Mouse (Mus musculus) limb, embryonic 14.5 days (tissue): ENCODE measurements at regions not wholly inside any gene's neighbourhood (a gene's known extent, or its start where the extent isn't known, plus 50 kb on each side); places are given as distances from the start of the nearest gene placed in this dataset.

Experiments used
- ATAC-seq: fragments of 200-750 bp; cut with Nextera tagmentation; 2 replicates; pipeline ENCODE4 v1.8.0; 2017; ENCODE audit warnings: low read depth, moderate number of reproducible peaks, moderate TSS enrichment; ENCODE audit not compliant: low FRiP score
- DNase-seq: peaks from one replicate; pipeline ENCODE4 v3.0.0-alpha.2; 2015; ENCODE audit warnings: low spot score
- H3K27ac ChIP-seq: fragments of 300-500 bp; sonication (generic); replicated peaks from 2 replicates; pipeline ENCODE4 v1.5.1; 2014; ENCODE audit warnings: low read depth, mild to moderate bottlenecking, low read length, moderate library complexity, mixed read lengths
- H3K27me3 ChIP-seq: fragments of 300-500 bp; sonication (generic); 2 replicates; pipeline ENCODE4 v1.6.1; 2014; ENCODE audit warnings: low read length, mixed read lengths; ENCODE audit not compliant: control insufficient read depth, insufficient read depth
- H3K36me3 ChIP-seq: fragments of 300-500 bp; sonication (generic); 2 replicates; pipeline ENCODE4 v1.6.1; 2014; ENCODE audit warnings: mild to moderate bottlenecking, low read length, moderate library complexity, mixed read lengths; ENCODE audit not compliant: control insufficient read depth, insufficient read depth
- H3K4me1 ChIP-seq: fragments of 300-500 bp; sonication (generic); 2 replicates; pipeline ENCODE4 v1.6.1; 2014; ENCODE audit warnings: antibody characterized with exemption, low read length, mixed read lengths; ENCODE audit not compliant: control insufficient read depth, insufficient read depth
- H3K4me2 ChIP-seq: fragments of 300-500 bp; sonication (generic); replicated peaks from 2 replicates; pipeline ENCODE4 v1.6.1; 2014; ENCODE audit warnings: low read depth, mild to moderate bottlenecking, low read length, moderate library complexity; ENCODE audit not compliant: severe bottlenecking
- H3K4me3 ChIP-seq: fragments of 300-500 bp; sonication (generic); replicated peaks from 2 replicates; pipeline ENCODE4 v1.5.1; 2014; ENCODE audit warnings: low read length
- H3K9ac ChIP-seq: fragments of 300-500 bp; sonication (generic); 2 replicates; pipeline ENCODE4 v1.6.1; 2014; ENCODE audit warnings: mild to moderate bottlenecking, low read depth, low read length, moderate library complexity; ENCODE audit not compliant: severe bottlenecking
- H3K9me3 ChIP-seq: fragments of 300-500 bp; sonication (generic); 2 replicates; pipeline ENCODE4 v1.6.1; 2016; ENCODE audit warnings: low read length; ENCODE audit not compliant: control insufficient read depth
- POLR2A ChIP-seq: fragments of 200-500 bp; IDR thresholded peaks from 2 replicates; pipeline ENCODE4 v1.8.0; 2012; ENCODE audit warnings: inconsistent platforms, mild to moderate bottlenecking, moderate library complexity, borderline replicate concordance; ENCODE audit not compliant: insufficient read depth, insufficient read length; ENCODE audit errors: extremely low read depth
- WGBS: fragments of 180-500 bp; shearing (Covaris S2); extraction: QIAGEN DNeasy Blood & Tissue Kit; methylation state at CpG from one replicate; pipeline ENCODE4 v1.1.7; 2014; 5-methylcytosine and 5-hydroxymethylcytosine counted together

DNA sequence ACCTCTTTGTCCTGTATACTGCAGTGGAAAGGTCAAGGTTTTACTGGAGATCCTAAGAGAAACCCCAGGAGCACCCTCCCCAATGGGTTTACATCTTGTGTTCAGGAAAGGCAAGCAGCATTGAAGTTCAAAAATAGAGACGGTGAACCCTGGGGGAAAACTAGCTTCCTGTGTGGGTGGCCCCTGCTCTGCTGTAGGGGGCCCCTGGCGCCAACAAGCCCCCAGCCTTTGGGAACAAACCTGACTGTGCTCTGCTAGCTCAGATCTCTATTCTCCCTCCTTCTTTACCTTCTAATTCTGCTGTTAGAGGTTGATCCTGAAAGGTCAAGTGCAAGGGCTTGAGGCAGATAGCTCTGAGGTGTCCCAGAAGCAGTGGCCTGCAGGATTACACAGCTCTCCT lies 78.6 kb downstream of the Ets2 start:
- H3K9me3 ChIP-seq: no peaks in the 10 kb centered on the region
- H3K4me1 ChIP-seq: peaks cover 5% of the 10 kb centered on the region; the same call in 1 of the 2 replicates
- no peak overlapping the region for H3K27ac ChIP-seq
- TF ChIP-seq POLR2A: no peak
- WGBS: 75% methylated on average over 2 of the region's 2 CpGs
- no peaks in the 10 kb centered on the region for H3K27me3 ChIP-seq
- DNase-seq (no peak), ATAC-seq (no peak)
- no peaks in the 10 kb centered on the region for H3K36me3 ChIP-seq
- no peak overlapping the region for H3K4me3 ChIP-seq
- H3K4me2 ChIP-seq: no peak overlapping the region
- H3K9ac ChIP-seq: no peak overlapping the region

DNA sequence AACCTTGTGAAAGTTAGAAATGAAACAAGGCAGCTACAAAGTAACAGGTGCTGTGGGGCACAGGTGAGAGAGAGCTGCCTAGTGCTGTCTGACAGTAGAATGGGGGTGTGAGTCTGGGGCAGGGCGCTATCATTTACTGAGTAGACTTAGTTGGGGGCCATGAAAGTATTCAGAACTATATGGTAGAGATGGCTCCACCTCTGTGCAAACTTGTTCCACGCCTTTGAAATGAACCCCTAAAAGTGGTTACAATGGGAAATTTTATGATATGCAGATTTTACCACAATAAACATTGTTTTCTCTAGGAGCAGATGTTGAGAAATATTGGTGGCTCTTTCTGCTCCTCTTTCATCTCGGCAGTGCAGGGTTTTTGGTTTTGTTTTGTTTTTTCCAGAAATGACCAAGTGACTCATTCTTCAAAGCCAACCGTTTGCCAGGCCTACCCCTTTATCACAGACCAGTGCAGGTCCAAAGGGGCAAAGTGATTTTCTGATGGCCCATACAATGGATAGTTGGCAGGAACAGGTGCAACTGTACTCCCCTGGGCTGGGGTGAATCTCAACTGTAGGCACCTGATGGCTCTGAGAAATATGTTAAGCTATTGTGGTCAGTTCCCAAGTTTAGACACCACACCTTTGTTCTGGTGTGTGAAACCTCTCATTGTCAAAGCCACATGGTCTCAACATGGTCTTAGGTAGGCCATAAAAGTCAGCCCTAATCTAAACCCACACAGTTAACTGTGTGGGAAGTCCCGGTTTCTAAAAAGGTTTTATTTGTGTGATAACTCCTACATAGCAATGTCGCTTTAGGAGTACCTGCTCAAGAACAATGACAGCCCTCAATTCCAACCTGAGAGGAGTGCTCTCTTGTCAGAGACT lies 77.2 kb downstream of the Ets2 start:
- TF ChIP-seq POLR2A: no peak
- no peak overlapping the region for H3K27ac ChIP-seq
- ATAC-seq: no peak
- H3K4me3 ChIP-seq: no peak overlapping the region
- H3K4me2 ChIP-seq: no peak overlapping the region
- no peaks in the 10 kb centered on the region for H3K9me3 ChIP-seq
- H3K27me3 ChIP-seq: no peaks in the 10 kb centered on the region
- peaks cover 5% of the 10 kb centered on the region; the same call in 1 of the 2 replicates for H3K4me1 ChIP-seq
- no peak overlapping the region for H3K9ac ChIP-seq
- no peaks in the 10 kb centered on the region for H3K36me3 ChIP-seq
- DNase-seq: no peak
- WGBS: 81% methylated on average over 6 of the region's 6 CpGs

DNA sequence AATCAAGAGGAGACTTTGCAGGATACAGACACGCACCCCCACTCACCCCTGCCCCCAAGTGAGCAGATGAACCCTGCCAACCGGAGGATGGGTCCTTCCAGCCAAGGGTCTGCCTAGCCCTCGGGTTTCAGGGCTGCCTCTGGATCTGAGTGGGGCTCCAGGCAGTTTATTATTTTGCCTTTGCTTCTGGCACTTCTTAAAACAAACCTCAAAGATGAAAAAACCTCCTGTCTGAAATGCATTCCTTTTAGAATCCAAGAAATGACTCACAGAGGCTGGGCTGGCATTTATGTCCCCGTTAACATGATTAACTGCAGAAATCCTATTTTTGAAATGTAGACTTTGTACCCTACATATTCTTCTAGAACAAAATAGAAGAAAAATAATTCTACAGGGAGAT lies 76.3 kb downstream of the Ets2 start:
- WGBS: 47% methylated on average over 4 of the region's 4 CpGs
- DNase-seq (no peak), ATAC-seq (no peak)
- Histone ChIP-seq H3K27ac (peak overlapping the region; percentile 44; the same call in 1 of the 2 replicates), H3K36me3 (no peaks in the 10 kb centered on the region), H3K9ac (no peak overlapping the region), H3K4me1 (peaks cover 5% of the 10 kb centered on the region; the same call in 1 of the 2 replicates), H3K9me3 (no peaks in the 10 kb centered on the region), H3K4me2 (no peak overlapping the region), H3K27me3 (no peaks in the 10 kb centered on the region), H3K4me3 (no peak overlapping the region)
- no peak for TF ChIP-seq POLR2A

DNA sequence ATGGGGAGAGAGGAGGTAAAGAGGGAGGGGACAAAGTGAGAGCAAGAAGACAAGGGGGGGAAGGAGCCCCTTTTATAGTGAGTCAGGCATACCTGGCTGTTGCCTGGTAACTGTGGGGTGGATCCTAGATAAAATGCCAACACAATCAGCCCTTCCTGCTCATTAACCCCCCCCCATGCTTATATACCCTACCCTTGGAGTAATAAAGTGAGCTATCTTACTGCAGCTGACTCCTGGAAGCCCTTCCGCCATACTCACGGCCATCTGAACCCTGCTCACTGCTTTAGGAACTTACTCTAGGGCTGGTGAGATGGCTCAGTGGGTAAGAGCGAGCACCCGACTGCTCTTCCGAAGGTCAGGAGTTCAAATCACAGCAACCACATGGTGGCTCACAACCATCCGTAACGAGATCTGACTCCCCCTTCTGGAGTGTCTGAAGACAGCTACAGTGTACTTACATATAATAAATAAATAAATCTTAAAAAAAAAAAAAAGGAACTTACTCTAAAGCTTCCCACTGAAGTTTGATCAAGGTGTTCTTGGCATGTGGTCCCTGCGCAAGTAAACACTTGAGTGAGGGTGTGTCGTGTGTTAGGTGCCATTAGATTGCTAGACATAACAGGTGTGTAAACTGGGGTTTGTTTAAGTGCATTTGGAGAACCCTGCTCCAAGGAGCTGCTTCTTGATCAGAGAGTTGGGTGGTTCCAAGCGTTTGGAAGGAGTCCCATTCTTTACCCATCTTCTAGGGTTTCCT lies 74.9 kb downstream of the Ets2 start:
- no peak overlapping the region for H3K9ac ChIP-seq
- H3K27ac ChIP-seq: no peak overlapping the region; the same call in 1 of the 2 replicates
- no peaks in the 10 kb centered on the region for H3K9me3 ChIP-seq
- 89% methylated on average over 10 of the region's 10 CpGs for WGBS
- H3K36me3 ChIP-seq: no peaks in the 10 kb centered on the region
- H3K4me3 ChIP-seq: no peak overlapping the region
- ATAC-seq: no peak
- no peak overlapping the region for H3K4me2 ChIP-seq
- no peaks in the 10 kb centered on the region for H3K27me3 ChIP-seq
- H3K4me1 ChIP-seq: peaks cover 5% of the 10 kb centered on the region; the same call in 1 of the 2 replicates
- no peak for TF ChIP-seq POLR2A
- no peak for DNase-seq

DNA sequence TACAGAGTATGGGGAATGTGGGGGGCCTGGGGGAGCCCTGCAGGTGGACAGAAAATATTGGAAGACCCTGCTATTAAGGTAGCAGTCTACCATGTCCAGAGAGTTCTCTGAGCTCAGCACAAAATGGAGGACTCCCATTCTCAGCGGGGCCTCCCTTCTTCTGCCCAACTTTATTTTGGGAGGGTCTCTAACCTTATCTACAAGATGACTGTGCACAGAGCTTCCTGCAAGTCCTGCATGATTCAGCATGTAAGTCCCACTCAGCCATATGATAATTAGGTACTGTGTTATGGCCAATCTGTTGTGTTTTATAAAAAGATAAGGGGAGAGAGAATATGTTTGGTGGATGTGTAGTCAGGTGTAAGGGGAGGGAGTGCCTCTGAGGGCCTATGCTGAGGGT lies 74.1 kb downstream of the Ets2 start:
- H3K36me3 ChIP-seq: no peaks in the 10 kb centered on the region
- H3K27ac ChIP-seq: no peak overlapping the region
- ATAC-seq: no peak
- H3K9ac ChIP-seq: no peak overlapping the region
- peaks cover 5% of the 10 kb centered on the region; the same call in 1 of the 2 replicates for H3K4me1 ChIP-seq
- TF ChIP-seq POLR2A: no peak
- no peak for DNase-seq
- H3K9me3 ChIP-seq: no peaks in the 10 kb centered on the region
- WGBS: 85% methylated on average over 1 of the region's 1 CpGs
- no peak overlapping the region for H3K4me3 ChIP-seq
- no peaks in the 10 kb centered on the region for H3K27me3 ChIP-seq
- no peak overlapping the region for H3K4me2 ChIP-seq
